ENCODE assay signal across 10 mouse cellular contexts in the genomic region with DNA sequence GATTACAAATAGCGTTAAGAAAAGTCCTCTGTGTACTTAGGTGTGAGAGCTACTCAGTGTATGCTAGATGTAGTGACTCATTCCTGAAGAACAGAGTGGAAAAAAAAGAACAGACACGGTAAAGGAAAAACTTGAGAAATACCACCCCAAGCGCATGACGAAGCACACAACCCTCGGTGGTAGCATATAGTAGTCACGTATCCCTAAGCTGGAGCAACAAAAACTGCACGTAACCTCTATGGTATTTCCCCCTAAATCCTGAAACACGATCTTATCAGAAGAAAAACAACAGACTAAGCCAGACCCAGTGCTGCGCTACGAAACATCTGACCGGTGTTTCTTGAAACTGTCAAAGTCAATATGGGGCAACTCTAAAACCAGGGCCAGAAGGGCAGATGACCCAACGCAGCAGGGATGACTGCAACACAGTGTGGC.
DNase-seq lines count a peak whose midpoint lies in the region; ATAC-seq and TF ChIP-seq lines count a peak whose summit lies in the region.
"Had no signal": no experiment of that assay in that cellular context is flagged by ENCODE, and none has a peak within 500 bp of the region (broad histone marks: within the 10 kb centered on the region; RNA-seq: fewer than 3 reads in every experiment).

No protein-coding gene starts in this region.

- H3K9ac ChIP-seq in limb, embryonic 14.5 days (ENCODE audit: low read depth, low read length, severe bottlenecking) = no peak overlapping the region
- H3K9ac ChIP-seq: midbrain, embryonic 13.5 days had no signal

- no peak overlapping the region for H3K27ac ChIP-seq in limb, embryonic 14.5 days (replicated peaks; ENCODE audit: low read depth, low read length)
- H3K27ac ChIP-seq: midbrain, embryonic 13.5 days had no signal

- no peaks in the 10 kb centered on the region for H3K4me1 ChIP-seq in limb, embryonic 14.5 days (ENCODE audit: control insufficient read depth, insufficient read depth, low read length)
- H3K4me1 ChIP-seq: midbrain, embryonic 13.5 days had no signal

- TF ChIP-seq POLR2A in limb, embryonic 14.5 days (IDR thresholded peaks at IDR 0.05; ENCODE audit: borderline replicate concordance, extremely low read depth, insufficient read depth, insufficient read length) = no peak

- peak; percentile 37; the same call in 1 of the 2 replicates for ATAC-seq in limb, embryonic 14.5 days (ENCODE audit: low FRiP score, low read depth)
- ATAC-seq: midbrain, embryonic 13.5 days had no signal

- no peak overlapping the region for H3K4me3 ChIP-seq in limb, embryonic 14.5 days (replicated peaks; ENCODE audit: low read length)
- H3K4me3 ChIP-seq: midbrain, embryonic 13.5 days had no signal

- WGBS in limb, embryonic 14.5 days = 47% methylated on average over 12 of the region's 12 CpGs

- H3K27me3 ChIP-seq in limb, embryonic 14.5 days (ENCODE audit: control insufficient read depth, insufficient read depth, low read length) = no peaks in the 10 kb centered on the region
- H3K27me3 ChIP-seq: midbrain, embryonic 13.5 days had no signal

- DNase-seq in 3134 (ENCODE audit: extremely low read depth, insufficient read length, low spot score) = peak; percentile 76
- DNase-seq in CD4-positive helper T cell, adult 2 months (ENCODE audit: low read depth, low spot score) = peak; percentile 49
- peak; percentile 30 for DNase-seq in fat pad, adult 2 months (ENCODE audit: extremely low read depth, low read depth, low spot score)
- DNase-seq in limb, embryonic 14.5 days (ENCODE audit: low spot score) = no peak
- DNase-seq in gastrocnemius, adult 8-10 months (ENCODE audit: low spot score in 2 of 2) = no peak
- no peak for DNase-seq in adrenal gland, adult 2 months
- no peak for DNase-seq in gastrocnemius, postnatal 25 days
- DNase-seq: cerebellum, postnatal 25 days; thymus, adult 2 months had no signal

- no peaks in the 10 kb centered on the region for H3K36me3 ChIP-seq in limb, embryonic 14.5 days (ENCODE audit: control insufficient read depth, insufficient read depth, low read length)
- H3K36me3 ChIP-seq: midbrain, embryonic 13.5 days had no signal

- no peak overlapping the region for H3K4me2 ChIP-seq in limb, embryonic 14.5 days (replicated peaks; ENCODE audit: low read depth, low read length, severe bottlenecking)
- H3K4me2 ChIP-seq: midbrain, embryonic 13.5 days had no signal

- H3K9me3 ChIP-seq in limb, embryonic 14.5 days (ENCODE audit: control insufficient read depth, low read length) = no peaks in the 10 kb centered on the region
- H3K9me3 ChIP-seq: midbrain, embryonic 13.5 days had no signal

Comparison
In these comparisons a context has a peak if more than half of its experiments do, and no peak if none do; other contexts are left out.
1. DNase-seq: peak in 3134 (single experiment), CD4-positive helper T cell, adult 2 months (single experiment) and fat pad, adult 2 months (single experiment); none in limb, embryonic 14.5 days (single experiment), gastrocnemius, adult 8-10 months (0 of 2), adrenal gland, adult 2 months (single experiment) and gastrocnemius, postnatal 25 days (single experiment).